Mouse (Mus musculus): ENCODE data around the gene Npr3.

Gene Npr3

GRCm38 (mm10) chr15:11906571-11907531 is at the start of gene Npr3:
Gene Npr3, minus strand, starts transcription at chr15:11907287.
- DNase-seq: peak; percentile 69 to 71

GRCm38 (mm10) chr15:11956129-11956528 is 49.0 kb upstream of the Npr3 start:
- DNase-seq: no peak

- DNase-seq: no peak
Observed at GRCm38 (mm10) chr15:11954190-11954589, 47.1 kb upstream of the Npr3 start.

- DNase-seq: no peak
Observed at GRCm38 (mm10) chr15:11952159-11952558, 45.1 kb upstream of the Npr3 start.

GRCm38 (mm10) chr15:11951181-11951580 is 44.1 kb upstream of the Npr3 start:
- DNase-seq: no peak

GRCm38 (mm10) chr15:11950144-11950543 is 43.1 kb upstream of the Npr3 start:
- no peak for DNase-seq

GRCm38 (mm10) chr15:11949490-11949889 is 42.4 kb upstream of the Npr3 start:
- DNase-seq: no peak

GRCm38 (mm10) chr15:11940855-11941254 is 33.8 kb upstream of the Npr3 start:
- no peak for DNase-seq

- no peak for DNase-seq
Observed at GRCm38 (mm10) chr15:11927742-11928141, 20.7 kb upstream of the Npr3 start.

GRCm38 (mm10) chr15:11914101-11914500 is 7.0 kb upstream of the Npr3 start:
- DNase-seq: no peak

GRCm38 (mm10) chr15:11909875-11910274 is 2.8 kb upstream of the Npr3 start:
- no peak for DNase-seq

- DNase-seq: peak; percentile 54 to 66
Observed at GRCm38 (mm10) chr15:11908166-11908565, 1.1 kb upstream of the Npr3 start.

GRCm38 (mm10) chr15:11906021-11906570 is 991 bp downstream of the Npr3 start:
- DNase-seq: peak; percentile 79 to 89

- DNase-seq: peak; percentile 40 to 59
Observed at GRCm38 (mm10) chr15:11904848-11905672, 2.0 kb downstream of the Npr3 start.

GRCm38 (mm10) chr15:11904043-11904847 is 2.8 kb downstream of the Npr3 start:
- DNase-seq: peak; percentile 74 to 79

- DNase-seq: peak; percentile 63 to 73
Observed at GRCm38 (mm10) chr15:11903196-11904042, 3.7 kb downstream of the Npr3 start.

GRCm38 (mm10) chr15:11897617-11898016 is 9.5 kb downstream of the Npr3 start:
- DNase-seq: no peak

- DNase-seq: no peak
Observed at GRCm38 (mm10) chr15:11897162-11897561, 9.9 kb downstream of the Npr3 start.

- DNase-seq: peak; percentile 46 to 49
Observed at GRCm38 (mm10) chr15:11893969-11894368, 13.1 kb downstream of the Npr3 start.

- no peak for DNase-seq
Observed at GRCm38 (mm10) chr15:11891395-11891794, 15.7 kb downstream of the Npr3 start.

GRCm38 (mm10) chr15:11882508-11883205 is 24.4 kb downstream of the Npr3 start:
- DNase-seq: no peak

Data from lung, postnatal 4 days (tissue).